Comparison of ENCODE assay signal across 10 mouse cellular contexts in genomic region chr12:8387281-8387680, GRCm38 (mm10).
DNase-seq lines count a peak whose midpoint lies in the region; ATAC-seq and TF ChIP-seq lines count a peak whose summit lies in the region.
"Had no signal": no experiment of that assay in that cellular context is flagged by ENCODE, and none has a peak within 500 bp of the region (broad histone marks: within the 10 kb centered on the region; RNA-seq: fewer than 3 reads in every experiment).

No protein-coding gene starts in this region.

- TF ChIP-seq EP300 in stomach, postnatal 0 days (optimal IDR thresholded peaks at IDR 0.05) = no peak

- DNase-seq in forebrain, embryonic 10.5 days (ENCODE audit: extremely low spot score, low spot score) = no peak
- no peak for DNase-seq in forebrain, embryonic 11.5 days (ENCODE audit: low spot score)
- no peak for DNase-seq in hindbrain, postnatal 0 days (ENCODE audit: low spot score)
- no peak for DNase-seq in hindbrain, embryonic 14.5 days (ENCODE audit: low spot score)
- no peak for DNase-seq in neural tube, embryonic 11.5 days (ENCODE audit: low spot score)
- DNase-seq in neural tube, embryonic 10.5 days (ENCODE audit: extremely low spot score, low spot score) = no peak
- DNase-seq in stomach, postnatal 0 days (ENCODE audit: low spot score) = no peak
- no peak for DNase-seq in retina, embryonic 14.5 days (ENCODE audit: low spot score)
- DNase-seq: cerebellum, adult 8-10 months; kidney, adult 11 months had no signal

- H3K4me1 ChIP-seq in forebrain, embryonic 10.5 days = peaks cover 22% of the 10 kb centered on the region
- 0 out of 2 replicates have a peak, but pooled peaks cover 2% of the 10 kb centered on the region for H3K4me1 ChIP-seq in forebrain, embryonic 11.5 days (replicated peaks; ENCODE audit: control insufficient read depth, insufficient read depth, low read length)
- H3K4me1 ChIP-seq in hindbrain, postnatal 0 days (ENCODE audit: insufficient read depth, low read length) = 0 out of 2 replicates have a peak, but pooled peaks cover 4% of the 10 kb centered on the region
- no peaks in the 10 kb centered on the region for H3K4me1 ChIP-seq in hindbrain, embryonic 14.5 days (replicated peaks; ENCODE audit: control insufficient read depth, insufficient read depth, low read length)
- H3K4me1 ChIP-seq in neural tube, embryonic 11.5 days (ENCODE audit: control insufficient read depth, insufficient read depth, low read length) = no peaks in the 10 kb centered on the region
- no peaks in the 10 kb centered on the region; the same call in 1 of the 2 replicates for H3K4me1 ChIP-seq in stomach, postnatal 0 days (replicated peaks; ENCODE audit: control insufficient read depth, insufficient read depth)

- H3K4me3 ChIP-seq in forebrain, embryonic 10.5 days = no peak overlapping the region
- H3K4me3 ChIP-seq in forebrain, embryonic 11.5 days (ENCODE audit: low read depth, low read length) = no peak overlapping the region
- H3K4me3 ChIP-seq in hindbrain, postnatal 0 days (ENCODE audit: low read length) = no peak overlapping the region
- no peak overlapping the region for H3K4me3 ChIP-seq in hindbrain, embryonic 14.5 days (replicated peaks; ENCODE audit: low read length)
- no peak overlapping the region for H3K4me3 ChIP-seq in neural tube, embryonic 11.5 days (ENCODE audit: low read depth, low read length)
- no peak overlapping the region for H3K4me3 ChIP-seq in stomach, postnatal 0 days (ENCODE audit: low read depth, low read length)

- WGBS in forebrain, embryonic 10.5 days = 91% methylated on average over 1 of the region's 1 CpGs
- WGBS in forebrain, embryonic 11.5 days = 89% methylated on average over 1 of the region's 1 CpGs
- 87% methylated on average over 1 of the region's 1 CpGs for WGBS in hindbrain, postnatal 0 days
- WGBS in hindbrain, embryonic 14.5 days = 95% methylated on average over 1 of the region's 1 CpGs
- WGBS in neural tube, embryonic 11.5 days = 80% methylated on average over 1 of the region's 1 CpGs
- WGBS in stomach, postnatal 0 days = 87% methylated on average over 1 of the region's 1 CpGs

- ATAC-seq in forebrain, embryonic 11.5 days (replicated peaks; ENCODE audit: low FRiP score) = no peak
- ATAC-seq in hindbrain, postnatal 0 days = no peak
- ATAC-seq in hindbrain, embryonic 14.5 days (ENCODE audit: low FRiP score) = no peak
- ATAC-seq in neural tube, embryonic 11.5 days (ENCODE audit: insufficient read depth, low FRiP score, low TSS enrichment) = no peak
- ATAC-seq in stomach, postnatal 0 days (ENCODE audit: low FRiP score, low TSS enrichment) = no peak

- H3K9ac ChIP-seq in forebrain, embryonic 11.5 days (ENCODE audit: low read length) = no peak overlapping the region
- H3K9ac ChIP-seq in hindbrain, postnatal 0 days (replicated peaks; ENCODE audit: low read length) = no peak overlapping the region
- H3K9ac ChIP-seq in hindbrain, embryonic 14.5 days = no peak overlapping the region
- no peak overlapping the region for H3K9ac ChIP-seq in neural tube, embryonic 11.5 days (ENCODE audit: low read length)
- no peak overlapping the region for H3K9ac ChIP-seq in stomach, postnatal 0 days (ENCODE audit: low read length)

- H3K4me2 ChIP-seq in forebrain, embryonic 11.5 days (ENCODE audit: low read depth, low read length, severe bottlenecking) = no peak overlapping the region
- H3K4me2 ChIP-seq in hindbrain, postnatal 0 days (ENCODE audit: low read depth, low read length) = no peak overlapping the region
- no peak overlapping the region for H3K4me2 ChIP-seq in hindbrain, embryonic 14.5 days (replicated peaks)
- H3K4me2 ChIP-seq in neural tube, embryonic 11.5 days (ENCODE audit: low read depth) = no peak overlapping the region
- H3K4me2 ChIP-seq in stomach, postnatal 0 days (replicated peaks; ENCODE audit: low read depth) = no peak overlapping the region

- TF ChIP-seq CTCF in hindbrain, postnatal 0 days (IDR thresholded peaks at IDR 0.05; ENCODE audit: low read depth) = no peak
- no peak for TF ChIP-seq CTCF in stomach, postnatal 0 days (IDR thresholded peaks at IDR 0.05; ENCODE audit: low read depth)

- H3K27me3 ChIP-seq in forebrain, embryonic 10.5 days (ENCODE audit: poor library complexity, severe bottlenecking) = no peaks in the 10 kb centered on the region
- H3K27me3 ChIP-seq in forebrain, embryonic 11.5 days (ENCODE audit: control insufficient read depth, insufficient read depth, low read length) = no peaks in the 10 kb centered on the region
- no peaks in the 10 kb centered on the region for H3K27me3 ChIP-seq in hindbrain, postnatal 0 days (ENCODE audit: insufficient read depth, low read length)
- H3K27me3 ChIP-seq in hindbrain, embryonic 14.5 days (ENCODE audit: control insufficient read depth, insufficient read depth, low read length) = no peaks in the 10 kb centered on the region
- H3K27me3 ChIP-seq in neural tube, embryonic 11.5 days (ENCODE audit: control insufficient read depth, insufficient read depth, low read length) = no peaks in the 10 kb centered on the region
- H3K27me3 ChIP-seq in stomach, postnatal 0 days (ENCODE audit: control insufficient read depth, insufficient read depth, low read length) = no peaks in the 10 kb centered on the region

- H3K36me3 ChIP-seq in forebrain, embryonic 10.5 days (replicated peaks) = no peaks in the 10 kb centered on the region
- no peaks in the 10 kb centered on the region for H3K36me3 ChIP-seq in forebrain, embryonic 11.5 days (ENCODE audit: control insufficient read depth, insufficient read depth, low read length)
- H3K36me3 ChIP-seq in hindbrain, postnatal 0 days (ENCODE audit: insufficient read depth, low read length) = no peaks in the 10 kb centered on the region
- no peaks in the 10 kb centered on the region for H3K36me3 ChIP-seq in hindbrain, embryonic 14.5 days (replicated peaks; ENCODE audit: control insufficient read depth, insufficient read depth)
- H3K36me3 ChIP-seq in neural tube, embryonic 11.5 days (ENCODE audit: control insufficient read depth, insufficient read depth, low read length) = no peaks in the 10 kb centered on the region
- H3K36me3 ChIP-seq in stomach, postnatal 0 days (ENCODE audit: control insufficient read depth, insufficient read depth, low read length) = no peaks in the 10 kb centered on the region

- peak overlapping the region; percentile 81 for H3K27ac ChIP-seq in forebrain, embryonic 10.5 days
- no peak overlapping the region for H3K27ac ChIP-seq in forebrain, embryonic 11.5 days (ENCODE audit: low read depth, low read length)
- peak overlapping the region; percentile 26; the same call in 1 of the 2 replicates for H3K27ac ChIP-seq in hindbrain, postnatal 0 days
- H3K27ac ChIP-seq in hindbrain, embryonic 14.5 days = no peak overlapping the region
- H3K27ac ChIP-seq in neural tube, embryonic 11.5 days (ENCODE audit: low read depth, low read length) = peak overlapping the region; percentile 35; the same call in 1 of the 2 replicates
- 0 out of 2 replicates have a peak overlapping the region, but pooled peaks have one; percentile 18 for H3K27ac ChIP-seq in stomach, postnatal 0 days (replicated peaks)

- H3K9me3 ChIP-seq in forebrain, embryonic 10.5 days = no peaks in the 10 kb centered on the region
- H3K9me3 ChIP-seq in forebrain, embryonic 11.5 days (ENCODE audit: control insufficient read depth, low read length) = no peaks in the 10 kb centered on the region
- no peaks in the 10 kb centered on the region for H3K9me3 ChIP-seq in hindbrain, postnatal 0 days (ENCODE audit: low read length)
- H3K9me3 ChIP-seq in hindbrain, embryonic 14.5 days (ENCODE audit: control insufficient read depth, low read length) = no peaks in the 10 kb centered on the region
- no peaks in the 10 kb centered on the region for H3K9me3 ChIP-seq in neural tube, embryonic 11.5 days (ENCODE audit: control insufficient read depth, low read length)
- no peaks in the 10 kb centered on the region for H3K9me3 ChIP-seq in stomach, postnatal 0 days (ENCODE audit: control insufficient read depth, low read length)

Comparison
In these comparisons a context has a peak if more than half of its experiments do, and no peak if none do; other contexts are left out.
1. H3K27ac ChIP-seq: peak in forebrain, embryonic 10.5 days (single experiment), hindbrain, postnatal 0 days (single experiment), neural tube, embryonic 11.5 days (single experiment) and stomach, postnatal 0 days (single experiment); none in forebrain, embryonic 11.5 days (single experiment) and hindbrain, embryonic 14.5 days (single experiment).